Mouse (Mus musculus) midbrain, postnatal 0 days (tissue): Measurements from ENCODE around the gene Cdkn2a. TPM values are rescaled to one million over a fixed set of nuclear protein-coding genes. Genes with fewer than 3 reads are reported as not detected.

ENCODE experiments used
- ATAC-seq: fragments of 200-750 bp; cut with Nextera tagmentation; 2 replicates; pipeline ENCODE4 v1.8.0; 2017; ENCODE audit warnings: moderate number of reproducible peaks, mild to moderate bottlenecking, moderate TSS enrichment, moderate library complexity; ENCODE audit not compliant: low FRiP score
- DNase-seq: peaks from one replicate; pipeline ENCODE4 v3.0.0-alpha.2; 2015; ENCODE audit warnings: low spot score
- H3K27ac ChIP-seq: fragments of 300-500 bp; sonication (generic); 2 replicates; pipeline ENCODE4 v1.5.1; 2014; ENCODE audit warnings: low read depth, mild to moderate bottlenecking, low read length, mixed read lengths
- H3K27me3 ChIP-seq: fragments of 300-500 bp; sonication (generic); 2 replicates; pipeline ENCODE4 v1.6.1; 2014; ENCODE audit warnings: low read length, control low read depth, mixed read lengths; ENCODE audit not compliant: insufficient read depth
- H3K36me3 ChIP-seq: fragments of 300-500 bp; sonication (generic); 2 replicates; pipeline ENCODE4 v1.6.1; 2014; ENCODE audit warnings: low read length, control low read depth, mixed read lengths; ENCODE audit not compliant: insufficient read depth
- H3K4me1 ChIP-seq: fragments of 300-500 bp; sonication (generic); 2 replicates; pipeline ENCODE4 v1.6.1; 2014; ENCODE audit warnings: mild to moderate bottlenecking, control low read depth, antibody characterized with exemption, low read length, mixed read lengths; ENCODE audit not compliant: insufficient read depth
- H3K4me2 ChIP-seq: fragments of 300-500 bp; sonication (generic); 2 replicates; pipeline ENCODE4 v1.6.1; 2014; ENCODE audit warnings: low read depth, mild to moderate bottlenecking, low read length, mixed read lengths; ENCODE audit not compliant: poor library complexity, severe bottlenecking
- H3K4me3 ChIP-seq: fragments of 300-500 bp; sonication (generic); 2 replicates; pipeline ENCODE4 v1.5.1; 2014; ENCODE audit warnings: low read depth, mild to moderate bottlenecking, low read length, moderate library complexity
- H3K9ac ChIP-seq: fragments of 300-500 bp; sonication (generic); replicated peaks from 2 replicates; pipeline ENCODE4 v1.6.1; 2014; ENCODE audit warnings: mild to moderate bottlenecking, low read length, moderate library complexity, mixed read lengths; ENCODE audit not compliant: poor library complexity, severe bottlenecking
- H3K9me3 ChIP-seq: fragments of 300-500 bp; sonication (generic); 2 replicates; pipeline ENCODE4 v1.6.1; 2016; ENCODE audit warnings: low read length, control low read depth
- CTCF ChIP-seq: IDR thresholded peaks from 2 replicates; pipeline ENCODE4 v1.5.1; 2016; ENCODE audit warnings: antibody characterized with exemption, mild to moderate bottlenecking
- WGBS: fragments of 180-500 bp; shearing (Covaris S2); extraction: QIAGEN DNeasy Blood & Tissue Kit; methylation state at CpG from one replicate; pipeline ENCODE4 v1.1.7; 2014; 5-methylcytosine and 5-hydroxymethylcytosine counted together
- polyA plus RNA-seq: library from polyadenylated mRNA; unstranded; fragments of >200 nt; fragmentation: Nextera tagmentation; extraction: Ambion mirVana; gene quantifications from 2 replicates; pipeline ENCODE4 v1.2.1, GENCODE M21; 2015
- total RNA-seq: library from RNA; depleted of rRNA; stranded (reverse); fragments of >200 nt; gene quantifications from 2 replicates; pipeline ENCODE4 v1.2.3, GENCODE M21; 2014

The Cdkn2a gene
- total and polyA plus RNA-seq, 2 experiments from 2014 or later = not detected

DNA sequence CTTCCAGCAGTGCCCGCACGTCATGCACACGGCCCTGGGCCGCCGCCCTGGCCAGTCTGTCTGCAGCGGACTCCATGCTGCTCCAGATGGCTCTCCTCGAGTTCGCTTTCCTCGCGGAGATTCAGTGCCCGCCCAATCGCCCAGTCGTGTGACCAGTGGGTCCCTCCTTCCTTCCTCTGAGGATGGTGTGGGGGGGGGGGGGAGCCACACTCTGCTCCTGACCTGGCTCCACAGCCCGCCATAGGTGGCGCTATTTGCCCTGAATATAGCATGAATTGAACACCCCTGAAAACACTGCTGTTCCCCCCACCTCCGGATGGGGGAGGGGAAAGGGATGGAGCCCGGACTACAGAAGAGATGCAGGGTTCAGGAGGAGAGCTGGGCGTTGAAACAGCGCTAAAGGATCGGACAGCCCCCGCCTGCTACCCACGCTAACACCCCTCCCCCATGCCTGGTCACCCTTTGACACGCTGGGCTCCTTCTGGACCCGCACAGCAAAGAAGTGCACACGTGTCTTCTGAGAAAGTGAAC lies 12.4 kb downstream of the Cdkn2a start:
- H3K27me3 ChIP-seq = peaks cover 79% of the 10 kb centered on the region
- ATAC-seq = 0 out of 2 replicates have a peak, but pooled peaks have one; percentile 44
- DNase-seq = peak; percentile 12
- no peaks in the 10 kb centered on the region for H3K36me3 ChIP-seq
- no peak overlapping the region for H3K4me3 ChIP-seq
- no peak overlapping the region for H3K4me2 ChIP-seq
- H3K9ac ChIP-seq = no peak overlapping the region
- peak; percentile 41 for TF ChIP-seq CTCF
- 1% methylated on average over 25 of the region's 25 CpGs for WGBS
- no peak overlapping the region for H3K27ac ChIP-seq
- H3K4me1 ChIP-seq = no peaks in the 10 kb centered on the region; the same call in 1 of the 2 replicates
- H3K9me3 ChIP-seq = no peaks in the 10 kb centered on the region

DNA sequence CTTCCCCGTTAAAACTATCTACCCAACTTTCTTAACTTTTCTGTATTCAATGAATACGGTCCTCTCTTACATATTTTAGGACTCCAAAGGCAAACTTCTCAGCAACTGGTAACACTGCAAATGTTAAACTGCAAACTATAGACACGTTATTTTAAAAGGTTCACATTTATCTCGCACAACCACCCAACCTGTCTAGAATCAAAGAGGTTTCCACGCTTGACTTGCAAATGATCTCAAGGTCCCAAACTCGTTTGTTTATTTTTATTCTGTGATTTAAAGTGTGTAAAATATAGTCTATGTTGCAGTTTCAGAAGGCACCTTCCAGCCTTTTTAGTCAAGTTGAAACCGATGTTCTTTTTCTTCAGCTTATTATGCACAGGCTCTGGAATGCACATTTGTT lies 13.2 kb downstream of the Cdkn2a start:
- Histone ChIP-seq H3K4me2 (no peak overlapping the region), H3K27ac (no peak overlapping the region), H3K4me1 (no peaks in the 10 kb centered on the region; the same call in 1 of the 2 replicates), H3K4me3 (no peak overlapping the region), H3K27me3 (peaks cover 76% of the 10 kb centered on the region), H3K9ac (no peak overlapping the region), H3K36me3 (no peaks in the 10 kb centered on the region), H3K9me3 (no peaks in the 10 kb centered on the region)
- ATAC-seq = no peak
- WGBS = 2% methylated on average over 7 of the region's 7 CpGs
- DNase-seq = no peak
- TF ChIP-seq CTCF = no peak

DNA sequence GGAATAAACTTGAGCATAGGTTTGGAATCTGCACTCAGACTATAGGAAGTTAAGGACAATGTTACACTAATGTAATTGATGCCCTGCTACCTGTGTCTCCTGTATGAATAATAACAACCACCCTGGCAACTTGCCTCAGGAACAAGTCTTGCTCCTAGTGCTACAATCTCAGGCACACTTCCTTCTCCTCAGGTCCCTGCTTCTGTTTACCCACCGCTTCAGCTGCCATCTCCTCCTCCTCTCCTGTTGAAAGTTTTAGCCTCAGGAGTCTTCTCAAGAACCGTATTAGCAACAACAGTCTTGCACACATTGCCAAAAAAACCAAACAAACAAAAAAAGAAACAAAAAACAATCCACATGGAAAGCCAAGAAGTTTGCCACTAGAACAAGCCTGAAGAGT lies 14.8 kb downstream of the Cdkn2a start:
- WGBS = 1% methylated on average over 2 of the region's 2 CpGs
- no peak overlapping the region for H3K9ac ChIP-seq
- no peak overlapping the region for H3K27ac ChIP-seq
- no peaks in the 10 kb centered on the region for H3K9me3 ChIP-seq
- no peak for TF ChIP-seq CTCF
- H3K4me1 ChIP-seq = no peaks in the 10 kb centered on the region; the same call in 1 of the 2 replicates
- ATAC-seq (no peak), DNase-seq (no peak)
- H3K4me2 ChIP-seq = no peak overlapping the region
- H3K36me3 ChIP-seq = no peaks in the 10 kb centered on the region
- peaks cover 79% of the 10 kb centered on the region for H3K27me3 ChIP-seq
- H3K4me3 ChIP-seq = no peak overlapping the region

DNA sequence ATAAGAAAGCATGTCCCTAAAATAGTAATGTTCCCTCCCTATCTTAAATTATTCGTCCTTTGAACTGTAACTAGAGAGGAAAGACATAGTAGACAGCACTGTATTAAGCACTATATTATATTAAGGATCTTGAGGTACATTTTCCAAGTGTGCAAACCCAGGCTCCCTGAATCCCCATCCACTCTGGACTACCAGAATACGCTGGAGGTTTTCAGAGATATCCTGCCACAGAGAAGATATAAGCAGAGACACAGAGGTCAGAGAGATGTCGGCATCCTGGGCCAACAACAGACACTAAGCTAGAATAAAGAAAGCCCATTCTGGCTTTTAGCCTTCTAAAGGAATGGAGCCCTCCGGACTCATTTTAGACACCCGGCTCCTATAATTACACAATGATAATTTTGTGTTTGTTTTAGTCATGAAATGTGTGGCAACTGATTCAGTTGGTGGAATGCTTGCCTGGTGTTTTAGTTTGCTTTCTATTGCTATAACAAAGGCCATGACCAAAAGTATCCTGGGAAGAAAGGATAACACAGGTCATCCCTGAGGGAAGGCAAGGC lies 17.0 kb downstream of the Cdkn2a start:
- WGBS = 8% methylated on average over 5 of the region's 5 CpGs
- TF ChIP-seq CTCF = no peak
- Histone ChIP-seq H3K27me3 (peaks cover 81% of the 10 kb centered on the region), H3K4me2 (no peak overlapping the region), H3K27ac (no peak overlapping the region), H3K36me3 (no peaks in the 10 kb centered on the region), H3K4me1 (no peaks in the 10 kb centered on the region; the same call in 1 of the 2 replicates), H3K9me3 (no peaks in the 10 kb centered on the region), H3K4me3 (no peak overlapping the region), H3K9ac (no peak overlapping the region)
- DNase-seq (no peak), ATAC-seq (no peak)

DNA sequence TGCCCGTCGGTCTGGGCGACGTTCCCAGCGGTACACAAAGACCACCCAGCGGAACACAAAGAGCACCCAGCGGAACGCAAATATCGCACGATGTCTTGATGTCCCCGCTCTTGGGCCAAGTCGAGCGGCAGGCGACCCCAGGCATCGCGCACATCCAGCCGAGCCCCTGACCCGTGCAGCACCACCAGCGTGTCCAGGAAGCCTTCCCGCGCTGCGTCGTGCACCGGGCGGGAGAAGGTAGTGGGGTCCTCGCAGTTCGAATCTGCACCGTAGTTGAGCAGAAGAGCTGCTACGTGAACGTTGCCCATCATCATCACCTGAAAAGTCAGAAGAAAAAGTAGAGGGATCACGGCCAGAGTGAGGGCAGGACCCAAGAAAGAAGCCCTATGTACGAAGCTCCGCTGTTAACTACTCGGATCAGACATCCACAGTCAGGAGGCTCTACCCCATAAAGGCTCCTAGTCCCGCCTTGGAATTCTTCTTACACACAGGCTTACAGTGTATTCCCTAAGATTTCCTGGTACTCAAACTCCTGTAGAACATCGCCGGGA lies 17.7 kb downstream of the Cdkn2a start:
- WGBS = under 1% methylated on average over 37 of the region's 37 CpGs
- no peaks in the 10 kb centered on the region for H3K36me3 ChIP-seq

More for the DNA sequence above, 17.7 kb downstream of the Cdkn2a start:
- Histone ChIP-seq H3K27me3 (peaks cover 78% of the 10 kb centered on the region), H3K9me3 (no peaks in the 10 kb centered on the region), H3K4me3 (no peak overlapping the region), H3K9ac (no peak overlapping the region), H3K4me2 (no peak overlapping the region), H3K27ac (no peak overlapping the region), H3K4me1 (no peaks in the 10 kb centered on the region)
- DNase-seq = no peak
- TF ChIP-seq CTCF = no peak
- ATAC-seq = no peak
